9 mouse cellular contexts compared by ENCODE assay signal in genomic region chr15:103358278-103359121, GRCm38 (mm10). TPM values are rescaled to one million over a fixed set of nuclear protein-coding genes. Genes with fewer than 3 reads are reported as not detected.
DNase-seq lines count a peak whose midpoint lies in the region; ATAC-seq and TF ChIP-seq lines count a peak whose summit lies in the region.
"Had no signal": no experiment of that assay in that cellular context is flagged by ENCODE, and none has a peak within 500 bp of the region (broad histone marks: within the 10 kb centered on the region; RNA-seq: fewer than 3 reads in every experiment).

No protein-coding gene starts in this region.

- H3K4me1 ChIP-seq in forebrain, embryonic 11.5 days (replicated peaks; ENCODE audit: control insufficient read depth, insufficient read depth, low read length), result no peaks in the 10 kb centered on the region
- no peaks in the 10 kb centered on the region for H3K4me1 ChIP-seq in forebrain, embryonic 13.5 days
- H3K4me1 ChIP-seq in embryonic fibroblast, embryonic 13.5 days (ENCODE audit: control insufficient read depth, insufficient read depth, low read length), result peaks cover 19% of the 10 kb centered on the region
- H3K4me1 ChIP-seq in limb, embryonic 13.5 days, result peaks cover 24% of the 10 kb centered on the region

- no peak overlapping the region for H3K9ac ChIP-seq in forebrain, embryonic 11.5 days (ENCODE audit: low read length)
- no peak overlapping the region for H3K9ac ChIP-seq in forebrain, embryonic 13.5 days
- H3K9ac ChIP-seq in limb, embryonic 13.5 days, result 0 out of 2 replicates have a peak overlapping the region, but pooled peaks have one; percentile 53

- H3K9me3 ChIP-seq in forebrain, embryonic 11.5 days (ENCODE audit: control insufficient read depth, low read length), result no peaks in the 10 kb centered on the region
- no peaks in the 10 kb centered on the region for H3K9me3 ChIP-seq in forebrain, embryonic 13.5 days (replicated peaks)
- H3K9me3 ChIP-seq in limb, embryonic 13.5 days, result no peaks in the 10 kb centered on the region

- 35% methylated on average over 4 of the region's 4 CpGs for WGBS in forebrain, embryonic 11.5 days
- 45% methylated on average over 3 of the region's 4 CpGs for WGBS in forebrain, embryonic 13.5 days
- WGBS in limb, embryonic 13.5 days, result 14% methylated on average over 4 of the region's 4 CpGs

- peak; percentile 26; the same call in 1 of the 2 replicates for TF ChIP-seq POLR2A in embryonic fibroblast, embryonic 13.5 days (IDR thresholded peaks at IDR 0.05; ENCODE audit: low read depth, low read length)

- H3K79me2 ChIP-seq in C2C12 (ENCODE audit: control insufficient read depth, insufficient read depth), result peaks cover 81% of the 10 kb centered on the region

- TF ChIP-seq CTCF in C2C12 (IDR thresholded peaks at IDR 0.05; ENCODE audit: control insufficient read depth, insufficient read depth, insufficient read length), result no peak
- TF ChIP-seq CTCF in embryonic fibroblast, embryonic 13.5 days (IDR thresholded peaks at IDR 0.05; ENCODE audit: borderline replicate concordance, insufficient read depth, low read length), result no peak

- H3K4me3 ChIP-seq in forebrain, embryonic 11.5 days (ENCODE audit: low read depth, low read length), result no peak overlapping the region
- no peak overlapping the region for H3K4me3 ChIP-seq in forebrain, embryonic 13.5 days
- no peak overlapping the region for H3K4me3 ChIP-seq in C2C12 (ENCODE audit: insufficient read depth, poor library complexity, severe bottlenecking)
- H3K4me3 ChIP-seq in embryonic fibroblast, embryonic 13.5 days (ENCODE audit: insufficient read depth, low read length), result no peak overlapping the region
- no peak overlapping the region for H3K4me3 ChIP-seq in limb, embryonic 13.5 days

- no peak for DNase-seq in forebrain, embryonic 11.5 days (ENCODE audit: low spot score)
- DNase-seq in frontal cortex, postnatal 14 days (ENCODE audit: low spot score in 2 of 2), result no peak
- DNase-seq in cerebellum, adult 9-11 months, result no peak
- no peak for DNase-seq in layer of hippocampus, adult 8-10 months (ENCODE audit: low spot score in 2 of 2)

- H3ac ChIP-seq in C2C12 (ENCODE audit: control insufficient read depth, insufficient read length, low read depth), result peak overlapping the region; percentile 14

- H3K27me3 ChIP-seq in forebrain, embryonic 11.5 days (ENCODE audit: control insufficient read depth, insufficient read depth, low read length), result no peaks in the 10 kb centered on the region
- H3K27me3 ChIP-seq in forebrain, embryonic 13.5 days, result no peaks in the 10 kb centered on the region
- no peaks in the 10 kb centered on the region for H3K27me3 ChIP-seq in C2C12 (ENCODE audit: control insufficient read depth, insufficient read depth, insufficient read length)
- H3K27me3 ChIP-seq in limb, embryonic 13.5 days, result no peaks in the 10 kb centered on the region
- H3K27me3 ChIP-seq: CH12.LX had no signal

- no peak overlapping the region for H3K4me2 ChIP-seq in forebrain, embryonic 11.5 days (ENCODE audit: low read depth, low read length, severe bottlenecking)
- H3K4me2 ChIP-seq in forebrain, embryonic 13.5 days, result no peak overlapping the region
- no peak overlapping the region; the same call in 1 of the 2 replicates for H3K4me2 ChIP-seq in limb, embryonic 13.5 days (replicated peaks)

- peaks cover 63% of the 10 kb centered on the region for H3K79me3 ChIP-seq in C2C12 (ENCODE audit: low read depth)

- H3K27ac ChIP-seq in forebrain, embryonic 11.5 days (ENCODE audit: low read depth, low read length), result no peak overlapping the region
- no peak overlapping the region for H3K27ac ChIP-seq in forebrain, embryonic 13.5 days
- H3K27ac ChIP-seq in embryonic fibroblast, embryonic 13.5 days (ENCODE audit: insufficient read depth, low read length), result peak overlapping the region; percentile 83
- H3K27ac ChIP-seq in limb, embryonic 13.5 days, result peak overlapping the region; percentile 84

- peak; percentile 58; the same call in 1 of the 2 replicates for ATAC-seq in forebrain, embryonic 11.5 days (replicated peaks; ENCODE audit: low FRiP score)
- no peak for ATAC-seq in forebrain, embryonic 13.5 days
- ATAC-seq in limb, embryonic 13.5 days (ENCODE audit: low FRiP score, low read depth), result peak; percentile 73

- H3K36me3 ChIP-seq in forebrain, embryonic 11.5 days (ENCODE audit: control insufficient read depth, insufficient read depth, low read length), result peaks cover 5% of the 10 kb centered on the region; the same call in 1 of the 2 replicates
- 0 out of 2 replicates have a peak, but pooled peaks cover 6% of the 10 kb centered on the region for H3K36me3 ChIP-seq in forebrain, embryonic 13.5 days (ENCODE audit: poor library complexity, severe bottlenecking)
- H3K36me3 ChIP-seq in C2C12 (ENCODE audit: control insufficient read depth, insufficient read depth), result peaks cover 84% of the 10 kb centered on the region
- H3K36me3 ChIP-seq in limb, embryonic 13.5 days, result peaks cover 46% of the 10 kb centered on the region

TF ChIP-seq in C2C12, 6 proteins besides CTCF, POLR2A, EP300 and RAD21:
- TF ChIP-seq MAX (IDR thresholded peaks at IDR 0.05), result peak; percentile 96
- peak; percentile 24 for TF ChIP-seq MYOD1 (IDR thresholded peaks at IDR 0.05; ENCODE audit: control insufficient read depth, insufficient read length, low read depth)
- TF ChIP-seq FOSL1 (IDR thresholded peaks at IDR 0.05; ENCODE audit: insufficient read depth, low read length, poor library complexity, severe bottlenecking), result peak; percentile 12
- no peak for TF ChIP-seq USF1 (IDR thresholded peaks at IDR 0.05; ENCODE audit: low read depth)
- no peak for TF ChIP-seq CEBPB (IDR thresholded peaks at IDR 0.05; ENCODE audit: low read depth)
- TF ChIP-seq MYOG (IDR thresholded peaks at IDR 0.05; ENCODE audit: control insufficient read depth, extremely low read depth, insufficient read length), result no peak

RNA-seq across cellular contexts. Expression of gene Itga5, which starts 8.1 kb away (rescaled TPM):
- polyA plus RNA-seq in forebrain, embryonic 11.5 days (2014; fragmentation: Nextera tagmentation; extraction: Ambion mirVana), result 22.0 and 22.4 TPM in 2 replicates
- 7.7 and 8.0 TPM in 2 replicates for polyA plus RNA-seq in forebrain, embryonic 13.5 days (2015; fragmentation: Nextera tagmentation; extraction: Ambion mirVana)
- 104 TPM for polyA plus RNA-seq in C2C12 (2012; fragmentation: generic; extraction: Trizol)
- 161 and 346 TPM in 2 replicates for polyA plus RNA-seq in embryonic fibroblast, embryonic 13.5 days (2011; ENCODE audit: insufficient read length, low read depth, missing spikeins)
- 55.2 and 55.3 TPM in 2 replicates for polyA plus RNA-seq in limb, embryonic 13.5 days (2015; fragmentation: Nextera tagmentation; extraction: Ambion mirVana)
- total RNA-seq in layer of hippocampus, adult 8-10 months (2022), result 1 to 10 TPM; 1.8 to 4.8 (median 2.9) TPM

RNA-seq across cellular contexts. Expression of gene Zfp385a, which starts 18.6 kb away (rescaled TPM):
- polyA plus RNA-seq in forebrain, embryonic 11.5 days (2014; fragmentation: Nextera tagmentation; extraction: Ambion mirVana), result 27.4 and 27.8 TPM in 2 replicates
- 11.3 and 12.0 TPM in 2 replicates for polyA plus RNA-seq in forebrain, embryonic 13.5 days (2015; fragmentation: Nextera tagmentation; extraction: Ambion mirVana)
- 21.2 TPM for polyA plus RNA-seq in C2C12 (2012; fragmentation: generic; extraction: Trizol)
- polyA plus RNA-seq in embryonic fibroblast, embryonic 13.5 days (2011; ENCODE audit: insufficient read length, low read depth, missing spikeins), result 25.0 and 27.6 TPM in 2 replicates
- 11.7 and 13.1 TPM in 2 replicates for polyA plus RNA-seq in limb, embryonic 13.5 days (2015; fragmentation: Nextera tagmentation; extraction: Ambion mirVana)
- total RNA-seq in layer of hippocampus, adult 8-10 months (2022), result 10 to 100 TPM; 37.9 to 55.5 (median 47.0) TPM

RNA-seq across cellular contexts. Expression of gene Gpr84, which starts 48.1 kb away (rescaled TPM):
- polyA plus RNA-seq in forebrain, embryonic 11.5 days (2014; fragmentation: Nextera tagmentation; extraction: Ambion mirVana), result not detected in 2 replicates
- 0.30 and 0.41 TPM in 2 replicates for polyA plus RNA-seq in forebrain, embryonic 13.5 days (2015; fragmentation: Nextera tagmentation; extraction: Ambion mirVana)
- polyA plus RNA-seq in C2C12 (2012; fragmentation: generic; extraction: Trizol), result not detected
- polyA plus RNA-seq in embryonic fibroblast, embryonic 13.5 days (2011; ENCODE audit: insufficient read length, low read depth, missing spikeins), result 0.40 TPM in 1 of 2 replicates, not detected in the other
- 0.34 and 0.41 TPM in 2 replicates for polyA plus RNA-seq in limb, embryonic 13.5 days (2015; fragmentation: Nextera tagmentation; extraction: Ambion mirVana)
- total RNA-seq in layer of hippocampus, adult 8-10 months (2022), result 1 to 10 TPM in 2 of 4 experiments, under 1 TPM in 2; 0.35 to 9.3 (median 4.4) TPM

Comparison
In these comparisons a context has a peak if more than half of its experiments do, and no peak if none do; other contexts are left out.
1. H3K27ac ChIP-seq: peak in embryonic fibroblast, embryonic 13.5 days (single experiment) and limb, embryonic 13.5 days (single experiment); none in forebrain, embryonic 11.5 days (single experiment) and forebrain, embryonic 13.5 days (single experiment).